Mouse (Mus musculus) brain, embryonic 18.5 days (tissue): ENCODE data around the gene Sorbs2.

Source experiments
- DNase-seq: peaks from one replicate; pipeline ENCODE4 v3.0.0-alpha.2; 2012; ENCODE audit warnings: low read depth, low spot score

Sorbs2 gene

GRCm38 (mm10) chr8:45681171-45681570 is 173.6 kb downstream of the Sorbs2 start:
- no peak for DNase-seq

GRCm38 (mm10) chr8:45682845-45683383 is 175.3 kb downstream of the Sorbs2 start:
- no peak for DNase-seq

- DNase-seq = no peak
Observed at GRCm38 (mm10) chr8:45687942-45688695, 180.5 kb downstream of the Sorbs2 start.

DNA sequence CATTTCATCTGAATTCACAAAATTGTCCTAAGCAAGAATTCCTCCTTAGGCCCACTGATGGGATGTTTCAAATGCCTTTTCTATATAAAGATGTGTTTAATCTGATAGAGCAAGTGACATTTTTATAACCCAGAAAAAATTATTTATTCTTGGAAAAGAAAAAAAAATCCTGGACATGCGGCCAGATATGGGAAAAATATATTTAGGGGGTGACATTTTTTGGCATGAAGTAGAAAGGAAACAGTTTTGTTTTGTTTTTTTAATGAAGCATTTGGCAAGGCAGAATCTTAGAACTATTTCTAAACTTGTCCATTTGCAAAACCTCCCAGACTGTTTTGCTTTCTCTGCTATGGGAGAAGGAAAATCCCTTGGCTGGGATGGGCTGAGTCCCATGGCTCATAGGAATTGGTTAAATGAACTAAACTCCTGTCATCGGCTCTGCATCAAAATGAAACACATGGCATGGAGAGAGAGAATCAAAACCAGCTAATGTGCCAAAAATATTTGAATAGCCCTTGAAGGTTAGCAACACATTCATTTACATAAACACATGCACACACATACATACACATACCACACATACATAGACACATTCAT is 182.1 kb downstream of the Sorbs2 start:
- peak; percentile 40 for DNase-seq

DNA sequence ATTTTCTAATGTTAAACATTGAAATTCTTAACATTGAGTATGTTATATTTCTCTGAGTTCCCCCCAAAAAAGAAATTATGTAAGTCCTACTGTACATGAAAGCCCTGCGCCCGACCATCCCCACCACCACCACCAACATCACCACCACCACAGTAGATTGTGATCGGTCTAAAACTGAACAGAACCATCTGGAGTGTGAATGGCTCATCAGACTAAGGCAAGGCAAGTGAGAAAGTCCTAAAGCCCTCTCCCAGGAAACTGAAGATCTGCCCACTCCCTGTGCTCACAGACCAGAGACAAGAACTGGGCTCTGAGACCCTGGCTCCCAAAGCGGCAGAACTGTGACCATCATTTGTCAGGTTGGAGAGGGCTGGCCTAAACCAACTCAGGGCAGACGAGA is 192.5 kb downstream of the Sorbs2 start:
- DNase-seq = no peak

DNA sequence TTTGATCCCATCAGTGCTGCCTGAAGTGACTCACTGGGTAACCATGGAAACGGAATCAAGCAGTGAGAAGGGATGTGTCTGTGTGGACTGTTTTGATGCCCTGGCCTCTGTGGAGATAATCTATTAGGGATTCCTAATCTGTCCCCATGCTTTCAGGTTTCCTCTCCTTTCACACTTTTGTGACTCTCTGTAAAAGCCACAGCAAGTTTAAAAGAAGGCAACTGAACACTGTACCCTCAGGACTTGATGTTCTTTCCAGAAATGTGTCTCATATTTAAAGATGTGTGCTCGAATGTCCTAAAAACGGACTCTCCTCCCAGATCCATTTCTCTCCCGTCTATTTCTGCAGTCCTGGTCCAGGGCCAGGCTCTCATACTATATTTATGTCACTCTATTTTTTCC is 196.1 kb downstream of the Sorbs2 start:
- no peak for DNase-seq

- no peak for DNase-seq
Observed at GRCm38 (mm10) chr8:45709098-45709497, 201.5 kb downstream of the Sorbs2 start.

DNA sequence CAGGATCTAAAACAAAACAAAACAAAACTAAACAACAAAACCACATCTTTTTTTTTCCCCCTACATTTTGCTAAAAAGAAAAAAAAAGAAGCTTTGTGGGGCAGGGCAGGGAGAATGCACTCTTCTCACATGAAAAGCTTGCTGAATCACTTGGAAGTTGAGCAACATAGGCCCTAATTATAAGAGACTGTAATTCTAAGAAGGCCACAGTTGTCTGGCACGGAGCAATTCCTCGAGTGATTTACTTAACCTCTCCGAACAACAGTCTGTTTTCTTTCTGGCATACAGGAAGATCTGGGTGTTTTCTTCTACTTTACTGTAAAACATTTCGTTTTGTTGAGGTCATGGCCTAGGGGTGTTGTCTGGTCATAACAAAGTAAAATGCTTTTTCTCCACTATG is 202.1 kb downstream of the Sorbs2 start:
- no peak for DNase-seq

DNA sequence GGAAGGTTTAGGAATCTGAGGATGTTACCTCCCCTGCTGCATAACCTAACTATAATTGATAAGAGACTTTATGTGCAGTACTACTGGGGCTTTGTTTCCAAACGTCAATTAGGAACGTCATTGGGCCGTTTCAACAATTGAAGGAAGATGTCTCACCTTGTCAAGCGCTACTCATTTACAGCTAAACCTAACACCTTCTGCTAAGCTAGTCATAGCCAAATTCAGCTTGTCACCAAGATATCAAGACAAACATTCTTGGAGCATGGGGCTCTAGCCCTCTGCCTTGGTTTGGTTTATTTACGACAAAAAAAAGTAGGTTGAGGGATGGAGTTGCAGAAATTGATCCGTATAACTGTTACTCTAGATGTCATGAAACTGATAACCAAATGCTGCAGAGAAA is 205.0 kb downstream of the Sorbs2 start:
- DNase-seq = no peak

GRCm38 (mm10) chr8:45714806-45715205 is 207.2 kb downstream of the Sorbs2 start:
- DNase-seq = no peak

DNA sequence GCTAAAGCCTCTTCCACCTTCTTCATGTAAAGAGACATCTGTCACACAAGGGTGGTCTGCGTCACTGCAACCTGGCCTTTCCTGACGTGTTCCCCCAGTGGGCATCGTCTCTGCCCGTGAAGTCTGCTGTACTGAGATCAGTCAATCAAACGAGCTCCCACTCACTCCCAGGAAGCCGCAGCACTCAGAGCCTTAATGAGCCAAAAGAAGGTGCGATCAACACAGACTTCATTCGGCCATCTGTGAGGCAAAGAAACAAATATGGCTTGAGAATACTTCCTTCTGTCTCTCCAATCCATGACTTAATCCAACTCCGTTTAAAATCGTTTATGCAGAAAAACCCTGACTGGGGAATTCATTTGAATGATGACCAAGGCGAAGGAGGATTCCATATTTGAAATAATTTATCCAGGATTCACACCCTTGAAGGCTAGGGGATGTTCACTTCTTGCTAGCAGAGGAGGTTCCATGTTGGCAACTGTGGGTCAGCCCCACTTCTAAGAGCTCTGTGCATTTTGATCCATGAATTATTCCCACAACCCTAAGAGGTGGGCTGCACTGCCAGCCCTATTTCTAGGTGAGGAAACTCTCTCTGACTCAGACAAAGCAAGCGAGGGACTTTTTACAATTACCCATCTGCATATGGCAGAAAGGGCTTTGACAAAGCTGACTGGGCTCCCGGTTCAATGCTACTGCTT is 207.9 kb downstream of the Sorbs2 start:
- peak; percentile 78 for DNase-seq

DNA sequence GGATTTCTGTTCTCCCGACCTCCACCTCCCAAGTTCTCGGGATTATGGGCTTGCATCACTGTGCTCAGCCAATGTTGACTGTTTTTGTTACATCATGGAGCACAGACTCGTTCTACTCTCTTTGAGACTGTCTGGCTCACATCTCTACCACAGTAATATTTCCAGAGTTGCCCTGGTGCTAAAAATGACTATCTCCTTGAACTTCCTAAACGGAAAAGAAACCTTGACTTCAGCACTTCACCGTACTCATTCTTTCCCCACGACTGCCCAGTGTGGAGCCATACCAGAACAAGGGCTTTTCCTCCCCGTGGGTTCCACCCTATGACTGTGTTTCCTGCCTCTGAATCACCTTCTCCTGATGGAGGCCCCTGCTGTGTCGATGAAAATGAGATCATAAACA is 212.2 kb downstream of the Sorbs2 start:
- DNase-seq = no peak

GRCm38 (mm10) chr8:45724204-45724603 is 216.6 kb downstream of the Sorbs2 start:
- DNase-seq = no peak

GRCm38 (mm10) chr8:45725321-45725720 is 217.7 kb downstream of the Sorbs2 start:
- DNase-seq = no peak

DNA sequence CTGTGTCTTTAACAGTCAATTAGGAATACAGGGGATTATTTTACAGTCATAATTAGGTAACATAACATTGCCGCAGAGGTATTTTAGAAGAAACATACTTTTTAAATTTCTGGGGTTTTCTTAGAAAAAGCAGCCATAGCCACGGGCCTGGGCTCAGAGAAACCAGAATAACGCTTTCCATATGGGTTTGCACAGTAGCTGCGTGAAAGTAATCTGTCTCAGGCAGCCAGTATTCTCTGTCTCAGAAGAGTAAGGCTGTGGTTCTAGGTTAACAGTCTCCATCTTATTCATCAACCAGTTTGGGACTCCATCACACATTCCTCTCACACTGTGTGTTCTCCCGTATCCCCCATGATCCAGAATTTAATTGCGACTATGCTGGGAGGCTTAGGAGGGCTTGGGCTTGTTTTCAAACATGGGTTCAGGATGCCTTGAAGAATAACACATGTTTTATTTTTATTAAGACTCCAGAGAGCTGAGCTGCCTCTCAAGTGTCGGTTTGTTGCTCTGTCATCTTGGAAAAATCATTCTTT is 222.3 kb downstream of the Sorbs2 start:
- no peak for DNase-seq

GRCm38 (mm10) chr8:45730795-45731194 is 223.2 kb downstream of the Sorbs2 start:
- no peak for DNase-seq

DNA sequence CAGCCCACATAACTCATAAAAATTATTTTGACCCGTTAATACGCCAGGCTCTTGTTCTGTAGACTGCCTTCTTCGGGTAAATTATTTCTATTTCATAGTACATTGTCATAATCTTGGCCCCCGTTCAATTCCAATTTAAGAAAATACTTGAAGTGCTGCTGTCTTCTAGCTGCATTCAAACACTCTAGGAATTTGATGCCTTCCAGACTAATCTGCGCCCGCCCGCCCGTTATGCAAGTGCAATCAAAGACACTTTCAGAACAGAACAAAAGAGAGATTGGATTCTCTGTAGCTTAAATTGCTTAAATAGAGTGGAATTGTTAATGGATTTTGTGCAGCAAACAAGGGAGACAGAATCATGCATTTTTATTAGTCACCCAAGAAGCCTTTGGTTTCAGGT is 226.5 kb downstream of the Sorbs2 start:
- no peak for DNase-seq

GRCm38 (mm10) chr8:45737266-45737665 is 229.7 kb downstream of the Sorbs2 start:
- no peak for DNase-seq

DNA sequence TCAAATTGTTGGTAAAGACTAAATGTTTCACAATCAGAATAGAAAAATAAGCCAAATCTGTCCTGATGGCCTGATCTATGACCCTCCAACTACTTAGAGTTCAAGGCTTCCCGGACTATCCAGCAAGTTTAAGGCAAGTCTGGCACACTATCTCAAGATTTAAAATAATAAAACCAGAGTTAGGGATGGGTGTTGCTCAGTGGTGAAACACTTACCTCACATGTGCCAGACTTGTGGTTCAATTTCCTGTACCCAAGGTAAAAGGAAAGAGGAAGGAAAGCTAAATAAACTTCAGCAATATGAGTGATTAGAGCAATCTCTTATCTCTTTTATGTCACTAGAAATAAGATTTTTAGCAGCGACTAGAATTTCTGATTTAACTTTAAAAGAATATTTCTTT is 235.7 kb downstream of the Sorbs2 start:
- DNase-seq = no peak

DNA sequence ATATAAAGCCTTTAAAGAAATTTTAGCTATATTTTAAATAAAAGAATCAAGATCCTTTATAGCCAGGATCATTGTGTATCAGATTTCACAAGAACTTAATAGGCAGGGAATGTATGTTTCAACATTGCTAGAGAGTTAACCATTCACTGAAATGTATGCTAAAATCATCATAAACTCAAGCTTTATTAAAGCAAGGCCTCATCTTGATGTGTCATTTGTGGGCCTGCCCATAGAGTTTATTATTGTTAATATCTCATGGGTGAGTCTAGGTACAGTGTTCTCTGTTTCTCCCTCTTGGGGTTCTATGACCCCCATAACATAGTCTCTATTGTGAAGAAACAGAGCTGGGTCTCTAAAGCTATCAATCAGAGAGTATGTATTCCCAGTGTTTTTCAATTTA is 236.2 kb downstream of the Sorbs2 start:
- no peak for DNase-seq

DNA sequence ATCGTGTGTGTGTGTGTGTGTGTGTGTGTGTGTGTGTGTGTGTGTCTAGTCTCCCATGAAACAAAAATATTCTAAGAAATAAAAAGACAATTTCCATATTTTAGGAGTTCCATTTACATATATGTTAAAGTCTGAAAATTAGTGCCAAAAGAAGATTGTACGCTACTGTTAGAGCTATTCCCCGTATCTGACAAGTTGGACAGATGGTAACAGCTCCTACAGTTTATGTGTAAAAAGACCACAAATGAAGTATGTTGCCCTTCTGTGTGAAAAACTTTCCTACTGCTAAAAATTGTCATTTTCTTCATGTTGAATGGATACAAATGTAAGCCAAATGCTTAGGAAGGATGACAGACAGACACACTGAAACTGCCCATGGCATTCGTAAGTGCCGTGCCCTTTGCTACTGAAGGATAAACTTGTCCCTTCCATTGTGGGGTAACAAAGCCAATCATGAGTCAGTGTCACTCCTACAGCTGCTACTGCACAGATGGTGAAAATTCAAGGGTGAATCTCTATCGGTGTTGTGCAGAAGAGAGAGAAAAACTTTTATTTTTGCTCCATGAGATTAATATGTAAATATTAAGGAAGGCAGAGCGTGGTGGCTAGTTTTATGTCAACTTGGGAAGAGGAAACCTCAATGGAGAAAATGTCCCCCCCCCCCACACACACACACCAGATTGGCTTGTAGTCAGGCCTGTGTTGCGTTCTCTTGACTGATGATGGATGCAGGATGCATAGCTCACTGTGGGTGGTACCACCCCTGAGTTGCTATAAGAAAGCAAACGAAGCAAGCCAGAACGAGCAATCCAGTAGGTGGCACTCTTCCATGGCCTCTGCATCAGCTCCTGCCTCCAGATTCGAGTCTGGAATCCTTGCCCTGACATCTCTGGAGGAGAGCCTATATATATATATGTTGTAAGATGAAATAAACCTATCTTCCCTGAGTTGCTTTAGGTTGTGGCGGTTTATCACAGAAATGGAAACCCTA is 244.2 kb downstream of the Sorbs2 start:
- no peak for DNase-seq
